Mouse (Mus musculus) myocyte (in vitro differentiated cells): ENCODE results near the gene Mrps16. TPM values are rescaled to one million over a fixed set of nuclear protein-coding genes. Genes with fewer than 3 reads are reported as not detected.

ENCODE experiments used
- H3K27me3 ChIP-seq: one replicate; pipeline ENCODE4 v1.6.1; 2011; ENCODE audit not compliant: control insufficient read depth, insufficient read depth, insufficient read length
- H3K36me3 ChIP-seq: one replicate; pipeline ENCODE4 v1.6.1; 2011; ENCODE audit not compliant: control insufficient read depth, insufficient read depth
- H3K4me2 ChIP-seq: one replicate; pipeline ENCODE4 v1.6.1; 2011; ENCODE audit warnings: low read depth, control low read depth
- H3K4me3 ChIP-seq: one replicate; pipeline ENCODE4 v1.5.1; 2011; ENCODE audit warnings: mild to moderate bottlenecking, control low read depth, moderate library complexity
- H3K79me2 ChIP-seq: one replicate; pipeline ENCODE4 v1.6.1; 2011; ENCODE audit not compliant: control insufficient read depth, insufficient read depth
- H3ac ChIP-seq: one replicate; pipeline ENCODE4 v1.6.1; 2011; ENCODE audit not compliant: control insufficient read depth, insufficient read length
- CEBPB ChIP-seq: IDR thresholded peaks from 2 replicates; pipeline ENCODE4 v1.6.1; 2011; ENCODE audit warnings: mild to moderate bottlenecking, moderate library complexity; ENCODE audit not compliant: poor library complexity, insufficient read depth, severe bottlenecking
- E2F4 ChIP-seq: IDR thresholded peaks from one replicate; pipeline ENCODE4 v1.6.1; 2011; ENCODE audit warnings: mild to moderate bottlenecking, control low read depth, moderate library complexity; ENCODE audit not compliant: insufficient read depth
- MAX ChIP-seq: IDR thresholded peaks from one replicate; pipeline ENCODE4 v1.6.1; 2011; ENCODE audit warnings: low read depth, mild to moderate bottlenecking, control low read depth
- MYOD1 ChIP-seq, 3 experiments: IDR thresholded peaks; one replicate each; pipeline ENCODE4 v1.6.1; 2011; ENCODE audit warnings: control low read depth in 2 of 3, low read depth in 2 of 3, mild to moderate bottlenecking in 2 of 3, moderate library complexity in 1 of 3; ENCODE audit not compliant: insufficient read length in 2 of 3, control insufficient read depth in 1 of 3
- MYOG ChIP-seq, 3 experiments: IDR thresholded peaks; one replicate each; pipeline ENCODE4 v1.6.1; 2011; ENCODE audit warnings: control low read depth in 2 of 3, low read depth in 2 of 3, mild to moderate bottlenecking in 2 of 3; ENCODE audit not compliant: insufficient read length in 2 of 3, control insufficient read depth in 1 of 3, insufficient read depth in 1 of 3
- POLR2A ChIP-seq: IDR thresholded peaks from one replicate; pipeline ENCODE4 v1.6.1; 2011; ENCODE audit warnings: low read depth, mild to moderate bottlenecking, control low read depth, moderate library complexity; ENCODE audit not compliant: insufficient read length
- POLR2AphosphoS2 ChIP-seq: IDR thresholded peaks from one replicate; pipeline ENCODE4 v1.6.1; 2011; ENCODE audit warnings: low read depth, control low read depth; ENCODE audit not compliant: insufficient read length
- REST ChIP-seq: IDR thresholded peaks from one replicate; pipeline ENCODE4 v1.6.1; 2011; ENCODE audit warnings: mild to moderate bottlenecking, control low read depth, moderate library complexity; ENCODE audit not compliant: insufficient read depth, insufficient read length
- SRF ChIP-seq: IDR thresholded peaks from one replicate; pipeline ENCODE4 v1.6.1; 2011; ENCODE audit warnings: low read depth; ENCODE audit not compliant: control insufficient read depth, insufficient read length
- TCF12 ChIP-seq: IDR thresholded peaks from one replicate; pipeline ENCODE4 v1.6.1; 2011; ENCODE audit warnings: mild to moderate bottlenecking, control low read depth; ENCODE audit not compliant: poor library complexity, insufficient read depth, severe bottlenecking
- TCF3 ChIP-seq: IDR thresholded peaks from one replicate; pipeline ENCODE4 v1.6.1; 2011; ENCODE audit warnings: low read depth, control low read depth; ENCODE audit not compliant: insufficient read length
- USF1 ChIP-seq: IDR thresholded peaks from one replicate; pipeline ENCODE4 v1.6.1; 2011; ENCODE audit warnings: low read depth, mild to moderate bottlenecking, control low read depth, moderate library complexity
- polyA plus RNA-seq: library from polyadenylated mRNA; unstranded; fragments of >200 nt; fragmentation: generic; extraction: Trizol; gene quantifications from one replicate; pipeline ENCODE4 v1.2.1, GENCODE M21; 2012; ENCODE audit warnings: missing spikeins

Mrps16 gene
- polyA plus RNA-seq, 1 experiment: 70.1 TPM

- Histone ChIP-seq H3ac (peak overlapping the region; percentile 49), H3K4me2 (peak overlapping the region; percentile 99), H3K27me3 (no peaks in the 10 kb centered on the region), H3K79me2 (peaks cover 25% of the 10 kb centered on the region), H3K4me3 (peak overlapping the region; percentile 74), H3K36me3 (peaks cover 5% of the 10 kb centered on the region)
- TF ChIP-seq TCF3: no peak
- TF ChIP-seq TCF12: no peak
- TF ChIP-seq MYOG (IDR thresholded peaks at IDR 0.05; ENCODE audit: control insufficient read depth in 1 of 3, insufficient read depth in 1 of 3, insufficient read length in 2 of 3, low read depth in 2 of 3): no peak
- TF ChIP-seq MAX: no peak
- TF ChIP-seq CEBPB: no peak
- TF ChIP-seq POLR2AphosphoS2: no peak
- TF ChIP-seq REST: no peak
- TF ChIP-seq E2F4: no peak
- TF ChIP-seq USF1: no peak
- TF ChIP-seq MYOD1 (IDR thresholded peaks at IDR 0.05; ENCODE audit: control insufficient read depth in 1 of 3, insufficient read length in 2 of 3, low read depth in 2 of 3): no peak
- no peak for TF ChIP-seq SRF
These were observed 45.9 kb downstream of the Mrps16 start for GRCm38 (mm10) chr14:20347441-20347990.

- Histone ChIP-seq H3K79me2 (peaks cover 25% of the 10 kb centered on the region), H3K4me2 (peak overlapping the region; percentile 99), H3ac (no peak overlapping the region), H3K4me3 (no peak overlapping the region), H3K36me3 (peaks cover 5% of the 10 kb centered on the region), H3K27me3 (no peaks in the 10 kb centered on the region)
- TF ChIP-seq CEBPB (no peak), POLR2AphosphoS2 (no peak), USF1 (no peak), MYOG (IDR thresholded peaks at IDR 0.05; ENCODE audit: control insufficient read depth in 1 of 3, insufficient read depth in 1 of 3, insufficient read length in 2 of 3, low read depth in 2 of 3) (no peak), TCF3 (no peak), POLR2A (no peak), REST (no peak), E2F4 (no peak), MYOD1 (IDR thresholded peaks at IDR 0.05; ENCODE audit: control insufficient read depth in 1 of 3, insufficient read length in 2 of 3, low read depth in 2 of 3) (no peak), SRF (no peak), MAX (no peak)
These were observed 47.5 kb downstream of the Mrps16 start for GRCm38 (mm10) chr14:20345885-20346284.

GRCm38 (mm10) chr14:20340866-20341265, 52.6 kb downstream of the Mrps16 start:
- H3K79me2 ChIP-seq: no peaks in the 10 kb centered on the region
- TF ChIP-seq REST (no peak), MAX (no peak), SRF (no peak), POLR2AphosphoS2 (no peak)
- no peak overlapping the region for H3K4me3 ChIP-seq
- no peaks in the 10 kb centered on the region for H3K27me3 ChIP-seq
- peaks cover 20% of the 10 kb centered on the region for H3K36me3 ChIP-seq
- no peak overlapping the region for H3ac ChIP-seq
- H3K4me2 ChIP-seq: no peak overlapping the region

- Histone ChIP-seq H3K27me3 (no peaks in the 10 kb centered on the region), H3K4me3 (no peak overlapping the region), H3K79me2 (no peaks in the 10 kb centered on the region), H3K36me3 (peaks cover 24% of the 10 kb centered on the region), H3ac (no peak overlapping the region), H3K4me2 (no peak overlapping the region)
- TF ChIP-seq SRF (no peak), POLR2A (no peak), E2F4 (no peak), POLR2AphosphoS2 (no peak), MYOG (IDR thresholded peaks at IDR 0.05; ENCODE audit: control insufficient read depth in 1 of 3, insufficient read depth in 1 of 3, insufficient read length in 2 of 3, low read depth in 2 of 3) (no peak), MYOD1 (IDR thresholded peaks at IDR 0.05; ENCODE audit: control insufficient read depth in 1 of 3, insufficient read length in 2 of 3, low read depth in 2 of 3) (no peak), CEBPB (no peak), USF1 (no peak), REST (no peak), TCF3 (no peak), TCF12 (no peak)
These were observed 53.3 kb downstream of the Mrps16 start for GRCm38 (mm10) chr14:20340149-20340548.

- TF ChIP-seq POLR2A: no peak
- TF ChIP-seq SRF: no peak
- TF ChIP-seq MYOG (IDR thresholded peaks at IDR 0.05; ENCODE audit: control insufficient read depth in 1 of 3, insufficient read depth in 1 of 3, insufficient read length in 2 of 3, low read depth in 2 of 3): no peak
- no peak for TF ChIP-seq TCF12
- TF ChIP-seq USF1: no peak
- no peak for TF ChIP-seq MAX
- no peak for TF ChIP-seq TCF3
- no peak for TF ChIP-seq MYOD1 (IDR thresholded peaks at IDR 0.05; ENCODE audit: control insufficient read depth in 1 of 3, insufficient read length in 2 of 3, low read depth in 2 of 3)
- Histone ChIP-seq H3K27me3 (no peaks in the 10 kb centered on the region), H3ac (no peak overlapping the region), H3K36me3 (peaks cover 32% of the 10 kb centered on the region), H3K4me2 (no peak overlapping the region), H3K79me2 (no peaks in the 10 kb centered on the region), H3K4me3 (no peak overlapping the region)
These were observed 54.0 kb downstream of the Mrps16 start for GRCm38 (mm10) chr14:20339415-20339814.
